ENCODE assay signal across 18 mouse cellular contexts in the genomic region with DNA sequence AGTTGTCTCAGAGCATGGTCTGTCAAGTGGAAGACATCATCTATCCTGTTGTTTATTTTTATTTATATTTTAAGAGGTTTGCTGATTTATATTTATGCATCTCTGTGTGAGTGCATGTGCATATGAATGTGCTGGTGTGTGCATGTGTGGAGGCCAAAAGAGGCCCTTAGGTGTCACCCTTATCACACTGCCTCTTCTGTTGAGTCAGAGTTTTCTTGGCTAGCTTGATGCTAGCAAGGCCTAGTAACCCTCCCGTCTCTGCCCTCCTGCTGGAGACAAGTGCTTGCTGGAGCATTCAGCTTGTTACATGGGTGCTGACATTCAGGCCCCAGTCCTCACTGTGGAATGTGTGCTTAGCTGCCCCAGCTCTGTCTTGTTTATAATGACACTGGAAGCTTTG. TPM values are rescaled to one million over a fixed set of nuclear protein-coding genes. Genes with fewer than 3 reads are reported as not detected.
DNase-seq lines count a peak whose midpoint lies in the region; TF ChIP-seq lines count a peak whose summit lies in the region.
"Had no signal": no experiment of that assay in that cellular context is flagged by ENCODE, and none has a peak within 500 bp of the region (broad histone marks: within the 10 kb centered on the region; RNA-seq: fewer than 3 reads in every experiment).

No protein-coding gene starts in this region.

- H3K27me3 ChIP-seq in midbrain, embryonic 10.5 days (ENCODE audit: low read depth, poor library complexity, severe bottlenecking): no peaks in the 10 kb centered on the region
- H3K27me3 ChIP-seq: embryonic facial prominence, embryonic 15.5 days; forebrain, embryonic 13.5 days; limb, embryonic 15.5 days; midbrain, embryonic 13.5 days had no signal

- no peak overlapping the region for H3K4me3 ChIP-seq in layer of hippocampus, adult 2 months
- no peak overlapping the region for H3K4me3 ChIP-seq in midbrain, embryonic 10.5 days
- H3K4me3 ChIP-seq: embryonic facial prominence, embryonic 15.5 days; forebrain, embryonic 13.5 days; limb, embryonic 15.5 days; midbrain, embryonic 13.5 days had no signal

- 0 out of 2 replicates have a peak, but pooled peaks have one; percentile 10 for TF ChIP-seq CTCF in layer of hippocampus, adult 2 months (conservative IDR thresholded peaks at IDR 0.05)

- no peak overlapping the region for H3K27ac ChIP-seq in layer of hippocampus, adult 2 months
- H3K27ac ChIP-seq in midbrain, embryonic 10.5 days (replicated peaks): no peak overlapping the region
- H3K27ac ChIP-seq: embryonic facial prominence, embryonic 15.5 days; forebrain, embryonic 13.5 days; limb, embryonic 15.5 days; midbrain, embryonic 13.5 days had no signal

- peaks cover 18% of the 10 kb centered on the region for H3K36me3 ChIP-seq in midbrain, embryonic 10.5 days

- no peaks in the 10 kb centered on the region for H3K9me3 ChIP-seq in midbrain, embryonic 10.5 days (replicated peaks)
- H3K9me3 ChIP-seq: embryonic facial prominence, embryonic 15.5 days; forebrain, embryonic 13.5 days; limb, embryonic 15.5 days; midbrain, embryonic 13.5 days had no signal

- intact Hi-C loops in heart, postnatal 25 days (cut with DNase I): no loop called here
- intact Hi-C loops in left cerebral cortex, postnatal 25 days (cut with DNase I): no loop called here

- WGBS in midbrain, embryonic 10.5 days: 63% methylated on average over 1 of the region's 1 CpGs

- H3K4me1 ChIP-seq in midbrain, embryonic 10.5 days: no peaks in the 10 kb centered on the region
- H3K4me1 ChIP-seq: embryonic facial prominence, embryonic 15.5 days; forebrain, embryonic 13.5 days; limb, embryonic 15.5 days; midbrain, embryonic 13.5 days had no signal

- peak; percentile 86 for DNase-seq in heart, adult 11 months
- no peak for DNase-seq in heart, postnatal 25 days (ENCODE audit: low spot score)
- no peak for DNase-seq in layer of hippocampus, adult 2 months (ENCODE audit: low spot score in 2 of 2)
- DNase-seq in layer of hippocampus, postnatal 10 days (ENCODE audit: low spot score in 2 of 2): no peak
- DNase-seq in liver: peak; percentile 4
- DNase-seq in left cerebral cortex, postnatal 25 days (ENCODE audit: low spot score in 2 of 2): no peak
- no peak for DNase-seq in midbrain, embryonic 10.5 days (ENCODE audit: low spot score)
- no peak for DNase-seq in lung, postnatal 14 days
- DNase-seq: cerebellum, adult 18-20 months; gastrocnemius, postnatal 14 days; kidney, postnatal 14 days; layer of hippocampus, postnatal 36 days; thymus, adult 2 months had no signal

RNA-seq across cellular contexts. Expression of a gene that starts 45.5 kb away (rescaled TPM):
- 10 to 100 TPM; 22.8 to 23.3 TPM for total RNA-seq in heart, postnatal 25 days (2021)
- total RNA-seq in layer of hippocampus, adult 2 months (2021): 10 to 100 TPM; 59.7 to 61.3 TPM
- total RNA-seq in layer of hippocampus, postnatal 10 days (2021): 10 to 100 TPM; 46.3 to 56.3 TPM
- total RNA-seq in left cerebral cortex, postnatal 25 days (2021): 10 to 100 TPM; 68.8 to 70.2 TPM
- polyA plus RNA-seq in midbrain, embryonic 10.5 days (2016; fragmentation: Nextera tagmentation; extraction: Ambion mirVana): 73.0 and 73.5 TPM in 2 replicates

RNA-seq across cellular contexts. Expression of a gene that starts 45.5 kb away (rescaled TPM):
- 10 to 100 TPM; 23.1 to 25.2 TPM for total RNA-seq in heart, postnatal 25 days (2021)
- total RNA-seq in layer of hippocampus, adult 2 months (2021): 10 to 100 TPM; 23.5 to 24.0 TPM
- total RNA-seq in layer of hippocampus, postnatal 10 days (2021): 10 to 100 TPM; 26.4 to 28.1 TPM
- 10 to 100 TPM; 25.0 to 27.5 TPM for total RNA-seq in left cerebral cortex, postnatal 25 days (2021)
- 44.3 and 47.0 TPM in 2 replicates for polyA plus RNA-seq in midbrain, embryonic 10.5 days (2016; fragmentation: Nextera tagmentation; extraction: Ambion mirVana)

RNA-seq across cellular contexts. Expression of a gene that starts 56.1 kb away (rescaled TPM):
- not detected for total RNA-seq in heart, postnatal 25 days (2021)
- under 1 TPM in 1 of 2 experiments, not detected in 1; 0.33 TPM for total RNA-seq in layer of hippocampus, adult 2 months (2021)
- total RNA-seq in layer of hippocampus, postnatal 10 days (2021): under 1 TPM; 0.14 to 0.25 TPM
- under 1 TPM; 0.50 to 0.53 TPM for total RNA-seq in left cerebral cortex, postnatal 25 days (2021)
- polyA plus RNA-seq in midbrain, embryonic 10.5 days (2016; fragmentation: Nextera tagmentation; extraction: Ambion mirVana): 0.57 and 1.0 TPM in 2 replicates
- total RNA-seq: gastrocnemius, postnatal 14 days had no signal
- polyA plus RNA-seq: embryonic facial prominence, embryonic 15.5 days; forebrain, embryonic 13.5 days; midbrain, embryonic 13.5 days had no signal

RNA-seq across cellular contexts. Expression of a gene that starts 56.2 kb away (rescaled TPM):
- total RNA-seq in heart, postnatal 25 days (2021): not detected
- not detected for total RNA-seq in layer of hippocampus, adult 2 months (2021)
- not detected for total RNA-seq in layer of hippocampus, postnatal 10 days (2021)
- not detected for total RNA-seq in left cerebral cortex, postnatal 25 days (2021)
- polyA plus RNA-seq in midbrain, embryonic 10.5 days (2016; fragmentation: Nextera tagmentation; extraction: Ambion mirVana): 0.10 and 0.22 TPM in 2 replicates
- total RNA-seq: gastrocnemius, postnatal 14 days; layer of hippocampus, postnatal 36 days had no signal
- polyA plus RNA-seq: cortical plate, adult 2 months had no signal

Comparison
In these comparisons a context has a peak if more than half of its experiments do, and no peak if none do; other contexts are left out.
1. DNase-seq: peak in heart, adult 11 months (single experiment) and liver (single experiment); none in heart, postnatal 25 days (single experiment), layer of hippocampus, adult 2 months (0 of 2), layer of hippocampus, postnatal 10 days (0 of 2), left cerebral cortex, postnatal 25 days (0 of 2), midbrain, embryonic 10.5 days (single experiment) and lung, postnatal 14 days (single experiment).